Mouse (Mus musculus) adrenal gland, adult 10 weeks (tissue): ENCODE data around the gene Phf10. TPM values are rescaled to one million over a fixed set of nuclear protein-coding genes. Genes with fewer than 3 reads are reported as not detected.

ENCODE experiments used
- polyA plus RNA-seq: library from polyadenylated mRNA; stranded (reverse); fragments of 350-450 nt; fragmentation: Illumina TruSeq; extraction: RNeasy Lipid Tissue Mini Kit (QIAGEN cat#74804); gene quantifications from one replicate; pipeline ENCODE4 v1.2.3, GENCODE M21; 2014; ENCODE audit warnings: low read depth, low replicate concordance

The Phf10 gene
- 108 TPM for polyA plus RNA-seq

DNA sequence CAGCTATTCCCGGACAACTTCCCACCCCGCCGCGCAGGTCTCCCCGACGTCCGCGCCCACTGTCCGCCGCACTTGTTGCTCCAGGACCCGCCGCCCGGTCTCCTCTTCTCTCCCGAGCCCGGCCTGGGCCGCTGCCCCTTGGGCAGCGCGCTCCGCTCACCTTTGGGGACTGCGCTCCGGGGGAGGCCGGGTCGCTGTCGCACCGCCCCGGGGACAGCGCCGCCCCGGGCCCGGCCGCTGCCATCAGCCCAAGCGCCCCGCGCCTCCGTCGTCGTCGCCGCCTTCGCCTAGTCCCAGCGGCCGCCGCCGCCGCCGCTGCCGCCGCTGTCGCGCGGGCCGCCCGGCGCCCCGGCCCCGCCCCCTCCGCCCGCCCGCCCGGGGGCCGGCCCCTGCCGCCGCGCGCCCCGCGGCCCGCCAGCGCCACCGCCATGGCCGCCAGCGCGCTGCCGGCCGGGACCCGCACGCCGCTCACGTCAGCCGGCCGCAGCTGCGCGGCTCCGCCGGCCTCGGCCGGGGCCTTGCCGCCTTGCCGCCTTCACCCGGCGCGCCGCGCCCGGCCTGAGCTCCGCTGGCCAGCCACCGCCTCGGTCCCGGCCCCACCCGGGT is at the start of gene Phf10:
Gene Phf10, minus strand, starts transcription at position 323 of the 606 bp plus-strand sequence.

DNA sequence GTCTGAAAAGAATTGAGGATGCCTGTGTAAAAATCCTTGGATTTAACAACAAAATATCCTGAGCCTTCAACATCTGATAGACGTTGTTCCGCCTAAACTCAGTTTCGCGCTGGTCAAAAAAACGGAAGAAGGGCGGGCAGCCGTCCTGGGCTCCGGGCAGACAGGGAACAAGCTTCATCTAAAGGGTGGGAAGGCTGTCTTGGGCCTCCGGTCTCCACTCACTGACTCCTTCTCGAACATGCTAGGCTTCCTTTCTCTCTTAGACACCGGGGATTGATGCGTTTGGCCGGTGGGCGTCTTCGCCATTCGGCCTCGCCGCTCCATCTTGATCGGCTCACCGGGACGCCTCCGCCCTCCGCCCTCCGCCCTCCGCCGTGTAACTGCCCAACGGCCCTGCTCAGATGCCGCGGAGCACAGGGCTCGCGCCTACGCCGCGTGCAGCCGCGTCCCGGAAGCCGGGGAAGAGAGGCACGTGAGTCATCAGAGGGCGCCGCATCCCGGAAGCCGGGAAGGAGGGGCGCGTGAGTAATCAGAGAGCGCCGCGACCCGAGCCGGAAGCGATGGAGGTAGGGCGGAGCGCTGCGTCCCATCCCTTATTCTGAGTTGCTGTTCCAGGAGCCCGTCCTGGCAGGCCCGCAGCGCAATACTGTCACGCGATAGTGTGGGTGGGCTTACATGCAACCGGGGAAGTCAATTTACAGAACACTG is 48.8 kb upstream of the Phf10 start, which contains the start of gene Gm3435:
Gene Gm3435, plus strand, starts transcription at position 471 of the 708 bp plus-strand sequence.

GRCm38 (mm10) chr17:14978362-14979038 is 17.4 kb upstream of the Phf10 start, which contains the start of the genes 9030025P20Rik and Gm3417:
9030025P20Rik (plus strand) TSS chr17:14978468.
Gm3417 (minus strand) TSS chr17:14978790.

GRCm38 (mm10) chr17:14943009-14943728 is 17.9 kb downstream of the Phf10 start, which contains the start of the genes Wdr27 and 1600012H06Rik:
Wdr27 (minus strand) TSS chr17:14943158.
1600012H06Rik (plus strand) TSS chr17:14943184.

Other genes starting within 250 kb of the Phf10 start
- gene Wdr27, start 18.1 kb downstream of the Phf10 start, polyA plus RNA-seq: 1.3 TPM
- 130 TPM for gene 1600012H06Rik, start 18.1 kb downstream of the Phf10 start, polyA plus RNA-seq
- gene 9030025P20Rik, start 17.2 kb upstream of the Phf10 start, polyA plus RNA-seq: 4.2 TPM
- 1.6 TPM for gene Gm3417, start 17.5 kb upstream of the Phf10 start, polyA plus RNA-seq
- gene Gm3435, start 48.9 kb upstream of the Phf10 start, polyA plus RNA-seq: 3.0 TPM
- 42.3 TPM for gene Ermard, start 79.9 kb upstream of the Phf10 start, polyA plus RNA-seq
- gene Tcte3, start 80.2 kb upstream of the Phf10 start, polyA plus RNA-seq: not detected
- gene Gm3448, start 80.3 kb upstream of the Phf10 start, polyA plus RNA-seq: 0.99 TPM